Mouse (Mus musculus) gastrocnemius, postnatal 14 days (tissue): Measurements from ENCODE around the gene Acsm2. TPM values are rescaled to one million over a fixed set of nuclear protein-coding genes. Genes with fewer than 3 reads are reported as not detected.
"Not testable (repeated sequence)": the region's sequence is repeated elsewhere in the genome, so short reads cannot be mapped to it uniquely, and the experiment has no call there.

ENCODE experiments used
- DNase-seq: peaks from one replicate; pipeline ENCODE4 v3.0.0; 2021; ENCODE audit warnings: mixed read lengths
- intact Hi-C: fragments of 180-260 bp; cut with DNase I; formaldehyde crosslinking; loops from one replicate; pipeline ENCODE4 v1.15.1; 2025; ENCODE audit warnings: low total_unique reads
- total RNA-seq, 2 experiments: library from RNA; stranded (reverse); gene quantifications; 2 replicates each; pipeline ENCODE4 v1.2.3; 2021

The Acsm2 gene
- total RNA-seq, 2 experiments from 2014 or later: not detected

DNA sequence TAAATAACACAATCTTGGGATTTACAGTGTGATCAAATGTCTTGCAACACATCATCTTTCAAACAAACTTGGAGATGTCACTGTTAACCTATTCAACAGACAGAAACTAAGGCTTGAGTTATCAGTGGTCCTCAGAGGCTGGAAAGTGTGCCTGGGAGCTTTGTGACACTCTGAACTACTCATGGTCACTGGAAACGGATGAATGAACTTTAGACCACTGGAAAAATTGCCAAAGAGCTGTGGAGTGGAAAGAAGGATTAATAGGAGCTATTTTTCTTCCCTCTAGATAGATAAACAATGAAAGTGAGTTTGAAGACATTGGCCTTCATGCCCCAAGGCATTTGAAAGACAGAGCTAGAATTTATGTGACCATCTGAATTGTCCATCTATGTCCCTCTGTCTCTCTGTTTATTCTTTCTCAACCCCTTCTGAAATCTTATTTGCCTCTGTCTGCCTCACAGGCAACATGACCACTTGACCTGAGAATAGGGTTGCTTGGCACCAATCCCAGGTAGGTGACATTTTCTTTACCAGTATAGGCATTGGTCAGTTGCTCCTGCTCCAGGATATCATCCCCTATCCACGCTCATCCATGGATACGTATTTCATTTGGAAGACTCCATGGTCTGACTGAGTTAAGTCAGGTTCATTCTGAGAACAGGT, 5.8 kb downstream of the Acsm2 start:
- no peak for DNase-seq
- intact Hi-C loops: no loop called here

DNA sequence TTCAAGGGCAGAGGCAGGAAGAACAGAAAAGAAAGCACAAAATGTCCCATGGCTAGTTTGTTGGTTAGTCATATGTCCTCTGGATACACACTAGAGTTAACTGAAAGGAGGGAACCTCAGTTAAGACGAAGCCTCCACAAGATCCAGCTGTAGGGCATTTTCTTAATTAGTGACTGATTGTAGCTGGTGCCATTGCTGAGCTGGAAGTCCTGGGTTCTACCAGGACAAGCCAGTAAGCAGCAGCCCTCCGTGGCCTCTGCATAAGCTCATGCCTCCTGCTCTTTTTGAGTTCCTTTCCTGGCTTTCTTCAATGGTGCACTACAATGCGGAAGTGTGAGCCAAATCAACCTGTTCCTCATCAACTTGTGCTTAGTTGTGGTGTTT, 6.3 kb downstream of the Acsm2 start:
- no peak for DNase-seq
- intact Hi-C loops: no loop called here

DNA sequence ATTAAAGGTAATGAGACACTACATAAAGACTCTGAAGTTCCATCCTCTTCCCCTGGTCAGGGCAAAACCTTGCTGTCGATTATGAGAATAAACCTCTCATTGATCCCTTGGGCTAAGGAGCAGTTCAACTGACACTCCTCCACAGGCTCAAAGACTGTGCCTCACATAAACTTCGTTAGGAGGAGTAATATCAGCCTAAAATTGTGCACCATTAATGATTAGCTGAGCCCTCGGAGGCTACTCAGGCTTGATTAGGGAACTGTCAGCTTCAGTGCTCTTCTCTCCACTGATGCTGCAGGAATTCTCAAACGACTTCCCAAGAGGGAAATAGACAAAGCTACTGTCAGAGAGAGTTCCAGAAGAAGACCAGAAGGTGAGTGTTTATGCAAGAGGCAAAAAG, 7.3 kb downstream of the Acsm2 start:
- intact Hi-C loops: no loop called here
- no peak for DNase-seq

DNA sequence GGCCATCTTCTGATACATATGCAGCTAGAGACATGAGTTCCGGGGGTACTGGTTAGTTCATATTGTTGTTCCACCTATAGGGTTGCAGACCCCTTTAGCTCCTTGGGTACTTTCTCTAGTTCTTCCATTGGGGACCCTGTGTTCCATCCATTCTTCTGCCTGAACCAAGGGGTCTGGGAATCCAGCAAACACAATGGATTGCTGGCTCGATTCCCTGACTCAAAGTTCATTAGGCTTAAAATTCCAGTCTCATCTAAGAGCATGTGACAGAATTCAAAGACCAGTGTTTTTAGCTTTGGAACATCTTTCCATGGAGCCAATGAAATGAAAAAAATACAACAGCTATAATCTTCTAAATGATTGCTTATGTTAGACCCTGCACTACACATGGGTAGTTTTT, 8.3 kb downstream of the Acsm2 start:
- DNase-seq, intact Hi-C loops: not testable (repeated sequence)

DNA sequence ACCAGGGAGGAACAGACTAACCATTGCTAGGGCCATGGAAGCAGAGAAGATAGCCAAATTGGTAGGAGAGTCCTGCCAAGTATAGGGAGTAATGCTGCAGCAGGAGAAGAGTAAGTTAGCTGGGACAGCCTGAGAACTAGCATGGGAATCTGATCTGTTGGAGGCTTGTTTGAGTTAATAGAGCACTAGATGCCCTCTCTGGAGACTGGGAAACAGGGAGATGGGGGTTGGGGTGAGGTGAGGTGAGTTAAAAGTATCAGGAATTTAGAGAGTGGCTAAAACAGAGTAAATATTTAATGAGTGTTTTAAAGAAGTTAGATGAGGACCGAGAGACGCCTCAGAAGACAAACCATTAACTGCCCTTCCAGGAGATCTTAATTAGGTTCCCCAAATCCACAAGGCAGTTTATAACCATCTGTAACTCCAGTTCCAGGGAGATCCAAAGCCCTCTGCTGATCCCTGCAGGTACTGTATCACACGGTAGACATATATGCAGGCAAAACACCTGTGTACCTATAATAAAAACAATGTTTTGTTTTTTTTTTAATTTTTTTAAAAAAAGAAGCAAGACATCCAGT, 40.5 kb downstream of the Acsm2 start:
- DNase-seq: no peak
- intact Hi-C loops: no loop called here

DNA sequence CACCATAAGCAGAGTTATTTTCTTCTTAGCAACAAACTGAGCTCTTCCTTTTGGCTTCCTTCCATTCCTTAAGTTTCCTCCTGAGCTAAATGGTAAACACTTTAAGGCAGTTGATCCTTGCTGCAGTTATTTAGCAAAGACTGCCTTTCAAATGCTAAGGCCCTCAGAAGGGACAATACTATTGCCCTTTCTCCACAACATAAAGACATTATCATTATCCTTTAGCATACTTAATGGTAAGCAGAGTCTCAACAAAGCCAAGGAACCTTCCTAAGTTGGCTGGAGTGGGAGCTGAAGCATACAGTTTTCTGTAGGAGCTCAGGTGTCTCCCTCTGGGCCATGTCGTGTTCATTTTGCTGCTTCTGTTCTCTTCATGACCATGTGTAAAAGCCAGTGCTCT, 41.2 kb downstream of the Acsm2 start:
- intact Hi-C loops: no loop called here
- no peak for DNase-seq

DNA sequence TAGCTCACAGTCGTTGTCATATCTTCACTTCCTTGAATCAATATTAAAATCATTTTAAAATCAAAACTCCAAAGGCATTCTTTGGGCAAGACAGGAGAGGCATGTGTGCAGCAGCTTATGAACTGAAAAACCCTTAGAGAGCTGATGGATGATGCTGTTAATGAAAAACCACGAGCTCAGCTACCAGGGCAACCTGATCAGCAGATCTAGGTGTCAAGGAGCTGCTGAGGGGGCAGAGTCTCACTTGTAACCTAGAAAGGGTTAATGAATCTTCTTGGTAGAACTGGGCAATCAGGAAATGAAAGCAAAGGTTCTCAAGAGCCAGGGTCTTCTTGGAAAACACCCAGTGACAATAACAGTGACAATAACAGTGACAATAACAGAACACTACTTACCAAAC, 42.4 kb downstream of the Acsm2 start:
- intact Hi-C loops: no loop called here
- no peak for DNase-seq

DNA sequence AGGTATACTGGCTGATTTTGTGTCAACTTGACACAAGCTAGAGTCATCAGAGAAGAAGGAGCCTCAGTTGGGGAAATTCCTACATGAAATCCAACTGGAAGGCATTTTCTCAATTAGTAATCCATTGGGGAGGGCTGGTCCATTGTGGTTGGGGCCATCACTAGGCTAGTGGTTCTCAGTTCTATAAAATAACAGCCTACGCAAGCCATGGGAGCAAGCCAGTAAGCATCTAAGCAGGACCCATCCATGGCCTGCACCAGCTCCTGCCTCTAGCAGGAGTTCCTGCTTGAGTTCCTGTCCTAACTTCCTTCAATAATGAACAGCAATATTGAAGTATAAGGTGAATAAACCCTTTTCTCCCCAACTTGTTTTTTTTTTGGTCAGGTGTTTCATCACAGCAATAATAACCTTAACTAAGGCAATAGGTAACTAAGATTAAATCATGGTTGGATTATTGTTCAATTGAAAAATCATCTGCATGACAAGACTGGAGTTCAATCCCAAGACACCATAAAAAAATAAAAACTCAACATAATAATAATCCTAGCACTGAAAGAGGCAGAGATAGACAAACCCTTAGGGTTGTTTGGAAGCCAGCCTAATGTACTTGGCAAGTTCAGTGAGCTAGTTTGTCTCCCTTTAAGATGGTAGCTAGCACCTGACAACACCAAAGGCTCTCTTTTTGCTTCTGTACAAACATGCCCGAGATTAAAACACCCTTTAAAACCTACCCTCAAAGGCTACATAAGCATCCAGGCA, 47.2 kb downstream of the Acsm2 start:
- intact Hi-C loops: no loop called here
- no peak for DNase-seq

DNA sequence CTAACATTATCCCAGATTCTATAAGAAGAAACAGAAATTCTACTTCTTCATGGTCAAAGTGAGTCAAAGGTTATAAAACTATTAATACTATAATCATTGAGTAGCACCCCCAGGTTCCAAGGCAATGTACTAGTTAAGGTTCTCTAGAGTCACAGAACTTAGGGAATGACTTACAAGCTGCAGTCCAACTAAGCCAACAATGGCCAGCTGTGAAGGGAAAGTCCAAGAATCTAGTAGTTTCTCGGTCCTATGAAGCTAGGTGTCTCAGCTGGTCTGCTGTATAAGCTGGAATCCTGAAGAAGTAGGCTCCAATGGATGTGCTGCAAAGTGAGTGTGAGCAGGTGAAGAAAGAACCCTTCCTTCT, 47.8 kb downstream of the Acsm2 start:
- intact Hi-C loops: no loop called here
- DNase-seq: no peak

DNA sequence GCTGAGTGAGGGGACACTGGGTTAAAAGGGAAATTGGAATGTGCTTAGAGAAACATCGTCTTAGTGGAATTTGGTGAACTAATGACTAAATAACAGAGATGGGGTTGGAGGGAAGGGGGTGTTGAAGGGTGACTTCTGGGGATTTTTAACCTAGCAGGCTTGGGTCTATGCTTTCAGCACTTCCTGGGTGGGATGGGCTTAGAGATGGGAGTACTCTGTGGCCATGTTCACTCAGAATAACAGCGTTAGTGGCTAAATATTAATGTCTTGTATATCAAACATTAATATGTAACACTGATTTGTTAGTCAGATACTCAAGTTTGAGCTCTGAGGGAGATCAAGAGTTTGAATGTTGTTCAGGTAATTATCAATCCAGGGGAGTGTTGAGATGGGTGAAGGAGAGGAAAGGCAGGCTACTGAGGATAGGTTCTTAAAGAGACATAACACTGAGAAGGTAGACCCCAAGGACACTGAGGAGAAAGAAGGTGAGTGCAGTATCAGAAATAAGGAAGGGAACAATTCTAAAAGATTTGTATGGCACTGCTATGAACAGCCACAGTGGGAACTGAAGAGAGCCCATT, 50.9 kb downstream of the Acsm2 start:
- intact Hi-C loops: no loop called here
- no peak for DNase-seq

DNA sequence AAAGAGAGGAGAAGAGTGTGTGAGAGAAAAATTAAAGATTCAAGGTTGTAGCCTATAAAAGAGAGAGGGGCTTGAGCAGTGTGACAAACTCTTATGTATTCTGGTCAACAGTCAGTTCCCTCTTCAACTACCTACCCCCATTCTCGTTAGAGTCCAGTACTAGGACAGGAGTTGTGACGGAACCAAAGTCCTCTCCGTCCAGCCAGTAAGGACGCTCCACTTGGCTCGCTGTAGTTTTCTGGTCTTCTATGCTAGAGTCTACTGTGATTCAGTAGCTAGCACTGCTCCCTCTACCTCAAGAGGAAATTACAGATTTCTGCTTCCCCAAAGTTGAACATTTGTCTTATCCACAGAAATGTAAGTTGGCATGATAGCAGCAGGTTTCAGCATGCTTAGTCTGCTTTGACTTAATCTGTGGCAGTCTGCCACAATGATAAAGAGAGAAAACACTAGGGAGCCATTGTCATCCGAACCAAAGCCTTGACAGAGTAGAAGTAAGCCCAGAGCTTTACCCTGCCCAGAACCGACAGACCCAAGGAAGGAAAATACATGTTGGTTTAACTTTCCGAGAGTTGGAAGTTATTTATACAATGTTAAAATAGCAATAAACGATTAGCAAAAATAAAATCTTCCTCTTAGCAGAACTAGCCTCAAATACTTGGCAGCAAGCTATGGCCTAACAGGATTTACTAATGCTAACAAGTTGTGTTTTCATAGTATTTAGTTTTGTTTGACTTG, 52.0 kb downstream of the Acsm2 start:
- intact Hi-C loops: no loop called here
- DNase-seq: no peak

DNA sequence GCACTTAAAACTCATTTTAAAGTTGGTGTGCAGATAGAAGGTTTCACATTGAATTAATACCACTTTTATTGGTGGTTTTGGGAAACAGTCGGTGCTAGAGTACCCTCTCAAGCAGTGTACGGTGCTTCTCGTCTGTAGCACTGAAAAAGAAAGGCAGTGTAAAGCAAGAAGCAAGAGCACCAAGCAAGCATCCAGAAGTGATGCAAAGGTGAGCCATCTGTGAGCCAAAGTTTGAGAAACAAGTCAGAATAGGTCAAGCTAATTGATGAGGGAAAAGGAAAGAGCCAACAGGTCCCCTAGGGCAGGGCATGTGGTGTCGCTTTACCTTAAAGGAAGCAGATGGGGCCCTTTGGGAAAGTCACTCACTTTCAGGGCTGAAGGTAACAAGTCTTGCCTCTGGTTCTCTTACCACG, 52.5 kb downstream of the Acsm2 start, which contains the start of gene Acsm1:
Gene Acsm1, plus strand, starts transcription at position 363 of the 413 bp plus-strand sequence.
- intact Hi-C loops: no loop called here
- no peak for DNase-seq

DNA sequence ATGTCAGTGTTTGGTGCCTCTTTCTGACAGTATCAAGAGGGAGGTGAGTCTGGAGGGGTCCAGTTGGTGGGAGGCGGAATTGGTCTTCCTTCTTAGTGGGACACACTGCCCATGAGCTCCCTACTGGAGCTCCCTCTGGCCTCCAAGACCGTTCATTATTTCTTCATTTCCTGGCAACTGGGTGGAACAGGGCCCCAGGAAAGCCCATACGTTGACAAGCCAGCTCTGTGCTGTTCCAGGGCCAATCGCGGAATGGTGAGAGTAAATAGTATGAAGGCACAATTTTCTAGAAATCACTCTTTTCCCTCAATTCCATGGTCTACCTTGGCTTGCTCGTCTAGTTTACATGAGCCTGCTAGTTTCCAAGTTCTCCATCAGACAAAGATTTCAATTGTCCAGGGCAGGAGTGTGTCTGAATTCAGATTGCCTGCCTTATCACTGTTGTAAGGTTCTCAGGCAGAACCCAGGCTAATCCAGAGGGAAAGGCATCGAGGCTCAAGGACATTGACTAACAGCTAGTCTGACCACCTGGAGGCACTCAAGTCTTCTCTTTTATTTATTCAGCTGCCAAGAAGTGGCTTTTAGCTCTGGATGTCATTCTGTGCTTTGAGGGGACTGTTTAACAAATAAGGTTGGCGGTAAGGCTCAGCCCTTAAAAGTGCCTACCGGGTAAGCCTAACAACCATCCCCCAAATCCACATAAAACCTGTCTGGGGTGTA, 53.8 kb downstream of the Acsm2 start:
- no peak for DNase-seq
- intact Hi-C loops: no loop called here

DNA sequence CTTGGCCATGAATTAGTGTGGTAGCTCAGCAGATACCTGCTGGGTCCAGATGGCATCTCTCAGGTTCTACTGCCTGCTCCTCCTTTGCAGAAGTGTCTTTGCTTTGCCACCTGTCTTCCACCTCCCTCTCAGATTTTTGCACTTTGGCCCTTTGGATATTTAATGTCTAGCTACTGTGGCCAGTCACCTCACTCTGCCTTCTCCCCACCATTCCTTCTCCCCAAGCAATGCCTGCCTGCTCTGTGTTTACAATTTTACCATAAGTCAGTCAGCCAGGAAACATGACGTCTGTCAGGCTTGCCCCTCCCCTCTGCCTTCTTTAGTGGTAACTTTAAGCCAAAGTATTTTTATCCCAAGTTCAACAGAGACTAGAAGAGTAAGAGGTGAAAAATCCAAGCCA, 62.4 kb downstream of the Acsm2 start:
- intact Hi-C loops: no loop called here
- no peak for DNase-seq

DNA sequence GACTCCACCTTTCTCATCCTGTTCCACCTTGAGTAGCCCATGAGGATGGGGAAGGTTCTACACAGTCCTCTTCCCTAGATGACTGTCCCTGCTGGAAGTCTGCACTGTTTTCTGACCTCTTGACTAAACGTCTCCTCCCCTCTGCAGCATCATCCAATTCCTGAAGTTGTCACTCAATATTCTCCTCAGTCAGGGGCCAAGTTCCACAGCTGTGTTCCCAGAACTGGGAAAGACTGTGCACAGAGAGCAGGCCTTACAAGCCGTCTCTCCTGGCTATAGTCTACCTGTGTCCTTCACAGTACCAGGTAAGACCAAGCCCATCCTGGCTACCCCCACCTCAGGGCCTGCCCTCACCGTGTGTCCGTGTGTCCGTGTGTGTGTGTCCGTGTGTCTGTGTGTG, 63.5 kb downstream of the Acsm2 start:
- DNase-seq: no peak
- intact Hi-C loops: no loop called here

DNA sequence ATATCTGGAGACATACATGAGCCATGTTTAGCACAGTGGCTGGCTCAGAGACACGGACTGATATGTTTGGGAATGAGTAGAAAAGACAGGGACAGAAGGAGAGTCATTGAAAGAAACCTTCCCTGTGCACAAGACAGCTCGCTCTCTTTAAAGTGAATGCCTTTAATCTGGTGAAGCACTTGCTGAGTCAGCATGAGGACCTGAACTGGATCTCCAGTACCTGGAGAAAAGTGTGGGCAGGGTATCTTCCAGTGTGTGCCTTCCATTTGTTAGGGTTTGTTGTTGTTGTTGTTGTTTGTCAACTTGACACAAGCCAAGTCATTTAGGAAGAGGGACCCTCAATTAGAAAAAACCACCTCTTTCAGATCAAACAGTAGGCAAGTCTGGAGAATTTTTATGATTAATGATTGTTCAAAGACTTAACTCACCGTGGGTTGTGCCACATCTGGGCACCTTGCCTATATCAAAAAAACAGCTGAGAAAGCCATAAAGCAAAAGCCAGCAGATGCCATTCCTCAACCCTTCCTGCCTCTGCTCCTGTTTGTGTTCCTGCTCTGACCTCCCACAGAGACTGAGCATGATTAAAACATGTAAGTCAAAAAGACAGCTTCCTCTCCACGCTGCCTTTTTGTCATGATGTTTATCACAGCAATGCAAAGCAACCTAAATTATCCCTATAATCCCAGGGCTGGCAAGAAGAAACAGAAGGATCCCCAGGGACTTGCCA, 64.2 kb downstream of the Acsm2 start:
- intact Hi-C loops: no loop called here
- no peak for DNase-seq

DNA sequence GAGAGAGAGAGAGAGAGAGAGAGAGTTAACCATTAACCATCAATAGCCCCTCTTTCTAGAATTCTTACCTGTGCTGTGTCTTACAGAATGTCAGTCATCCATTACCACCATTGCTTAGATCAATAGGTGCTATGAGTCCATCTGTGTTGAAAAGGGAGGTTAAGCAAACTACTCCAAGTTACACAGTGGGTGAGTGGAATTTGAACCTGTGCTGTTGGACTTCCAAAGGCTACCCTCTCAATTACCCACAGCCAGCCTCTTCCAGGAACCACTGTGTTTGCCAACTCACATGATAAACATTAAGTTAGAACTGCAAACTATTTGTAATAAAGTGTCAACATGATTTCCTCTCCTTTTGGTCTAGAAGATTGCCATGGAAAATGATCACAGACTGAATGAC, 66.0 kb downstream of the Acsm2 start:
- intact Hi-C loops: no loop called here
- no peak for DNase-seq

DNA sequence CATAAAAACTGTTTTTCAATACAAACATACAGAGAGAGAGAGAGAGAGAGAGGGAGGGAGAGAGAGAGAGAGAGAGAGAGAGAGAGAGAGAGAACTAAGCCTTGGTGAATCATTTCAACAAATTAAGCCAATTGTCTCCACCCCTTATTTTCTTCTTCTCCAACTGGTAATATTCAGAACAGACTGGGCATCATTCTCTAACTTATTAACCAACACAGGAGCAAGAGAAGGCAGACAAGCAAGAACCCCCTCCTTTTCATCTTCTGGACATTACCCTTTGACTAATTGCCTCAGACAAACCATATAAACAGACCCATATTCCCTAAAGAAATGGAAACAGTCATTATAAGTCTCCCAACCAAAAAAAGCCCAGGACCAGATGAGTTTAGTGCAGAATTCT, 84.6 kb downstream of the Acsm2 start:
- intact Hi-C loops: no loop called here
- DNase-seq: no peak

DNA sequence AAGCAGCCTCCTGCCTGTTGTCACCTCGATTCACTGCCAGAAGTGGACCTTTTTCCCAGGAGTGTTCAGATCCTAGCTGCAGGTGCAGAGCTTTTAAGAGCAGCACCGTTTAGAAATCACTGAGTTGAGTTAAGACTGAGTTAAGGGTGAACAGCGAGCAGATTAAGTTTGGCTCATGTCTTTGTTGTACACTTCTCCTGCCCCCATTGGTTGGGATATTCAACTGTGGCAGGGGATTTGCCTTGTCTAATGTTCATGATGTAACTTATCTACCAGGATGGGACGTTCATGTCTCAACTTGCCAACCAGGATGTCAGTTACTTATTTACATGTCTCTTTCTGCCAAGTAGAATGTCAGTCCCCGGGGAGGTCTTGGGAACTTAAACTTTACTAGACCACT, 88.2 kb downstream of the Acsm2 start:
- DNase-seq: no peak
- intact Hi-C loops: no loop called here
